Mouse (Mus musculus) brown adipose tissue, adult 24 weeks (tissue): Measurements from ENCODE around the gene Lekr1. TPM values are rescaled to one million over a fixed set of nuclear protein-coding genes. Genes with fewer than 3 reads are reported as not detected.

Source experiments
- H3K27ac ChIP-seq: fragments of 200-500 bp; replicated peaks from 2 replicates; pipeline ENCODE4 v1.5.1; 2012; ENCODE audit warnings: low read depth, mild to moderate bottlenecking, low read length
- H3K4me1 ChIP-seq: fragments of 200-500 bp; 2 replicates; pipeline ENCODE4 v1.6.1; 2012; ENCODE audit warnings: low read length, mixed read lengths; ENCODE audit not compliant: control insufficient read depth, insufficient read depth, insufficient read length
- H3K4me3 ChIP-seq: fragments of 200-500 bp; 2 replicates; pipeline ENCODE4 v1.5.1; 2012; ENCODE audit warnings: low read depth, mild to moderate bottlenecking, low read length, moderate library complexity; ENCODE audit not compliant: insufficient read depth
- polyA plus RNA-seq: library from polyadenylated mRNA; stranded (reverse); fragments of >200 nt; gene quantifications from 2 replicates; pipeline ENCODE4 v1.2.4, GENCODE M21; 2012; ENCODE audit not compliant: missing spikeins, insufficient read depth, insufficient read length

Gene Lekr1
- polyA plus RNA-seq, 1 experiment, result 7.6 TPM

DNA sequence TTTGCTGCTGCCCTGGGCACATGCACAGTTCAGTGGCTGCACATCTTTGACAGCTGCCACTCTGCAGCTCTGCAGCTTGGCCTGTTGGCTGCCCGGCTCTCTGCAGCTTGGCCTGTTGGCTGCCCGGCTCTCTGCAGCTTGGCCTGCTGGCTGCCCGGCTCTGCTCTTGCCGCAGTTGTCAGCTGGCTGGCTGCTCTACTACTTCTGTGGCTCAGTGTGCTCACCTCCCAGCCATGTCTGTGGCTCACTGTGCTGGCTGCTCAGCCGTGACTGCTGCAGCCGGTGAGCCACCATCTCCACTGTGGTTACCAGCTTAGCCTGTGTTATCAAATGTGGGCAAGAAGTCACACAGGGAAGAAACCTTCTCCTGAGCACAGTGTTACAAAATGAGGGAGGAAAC, 4.2 kb downstream of the Lekr1 start:
- Histone ChIP-seq H3K27ac (peak overlapping the region; percentile 10; the same call in 1 of the 2 replicates), H3K4me3 (no peak overlapping the region)

GRCm38 (mm10) chr3:65673725-65674124, 7.7 kb downstream of the Lekr1 start:
- H3K4me1 ChIP-seq, result no peaks in the 10 kb centered on the region
- H3K4me3 ChIP-seq, result no peak overlapping the region
- peak overlapping the region; percentile 67 for H3K27ac ChIP-seq

More for the DNA sequence above, 4.2 kb downstream of the Lekr1 start:
- H3K4me1 ChIP-seq, result no peaks in the 10 kb centered on the region

- H3K27ac ChIP-seq, result no peak overlapping the region
- no peak overlapping the region for H3K4me3 ChIP-seq
- no peaks in the 10 kb centered on the region for H3K4me1 ChIP-seq
Observed at GRCm38 (mm10) chr3:65680612-65681011, 14.6 kb downstream of the Lekr1 start.

GRCm38 (mm10) chr3:65689705-65690104, 23.7 kb downstream of the Lekr1 start:
- H3K4me1 ChIP-seq, result no peaks in the 10 kb centered on the region
- H3K4me3 ChIP-seq, result no peak overlapping the region
- H3K27ac ChIP-seq, result no peak overlapping the region

GRCm38 (mm10) chr3:65690850-65691249, 24.8 kb downstream of the Lekr1 start:
- Histone ChIP-seq H3K27ac (no peak overlapping the region), H3K4me1 (no peaks in the 10 kb centered on the region), H3K4me3 (no peak overlapping the region)

- no peak overlapping the region for H3K4me3 ChIP-seq
Observed at GRCm38 (mm10) chr3:65699704-65700103, 33.7 kb downstream of the Lekr1 start.

GRCm38 (mm10) chr3:65714372-65714771, 48.3 kb downstream of the Lekr1 start:
- peaks cover 2% of the 10 kb centered on the region; the same call in 1 of the 2 replicates for H3K4me1 ChIP-seq
- no peak overlapping the region for H3K27ac ChIP-seq
- no peak overlapping the region for H3K4me3 ChIP-seq

More at GRCm38 (mm10) chr3:65699704-65700103, 33.7 kb downstream of the Lekr1 start:
- H3K4me1 ChIP-seq, result no peaks in the 10 kb centered on the region
- no peak overlapping the region for H3K27ac ChIP-seq

DNA sequence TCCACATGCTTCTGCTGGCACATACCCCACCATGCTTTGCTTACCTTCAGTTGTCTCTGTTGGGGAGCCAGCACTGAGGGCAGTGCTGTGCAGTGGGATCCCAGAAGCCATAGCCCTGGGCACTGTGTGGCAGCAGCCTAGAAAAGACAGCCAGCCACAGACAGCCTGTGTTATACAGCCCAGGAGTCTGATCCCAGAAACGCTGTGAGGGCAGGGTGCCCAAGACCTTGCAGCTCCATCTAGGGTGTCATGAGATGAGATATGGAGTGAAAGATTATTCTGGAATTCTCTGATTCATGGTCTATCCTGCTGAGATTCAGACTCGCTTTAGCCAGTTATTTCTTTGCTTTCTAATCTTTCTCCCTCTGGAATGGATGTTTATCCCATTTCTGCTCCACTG, 51.4 kb downstream of the Lekr1 start:
- Histone ChIP-seq H3K4me3 (no peak overlapping the region), H3K4me1 (peaks cover 2% of the 10 kb centered on the region; the same call in 1 of the 2 replicates), H3K27ac (no peak overlapping the region)

- H3K27ac ChIP-seq, result no peak overlapping the region
- no peak overlapping the region for H3K4me3 ChIP-seq
- no peaks in the 10 kb centered on the region for H3K4me1 ChIP-seq
Observed at GRCm38 (mm10) chr3:65722897-65723296, 56.9 kb downstream of the Lekr1 start.

DNA sequence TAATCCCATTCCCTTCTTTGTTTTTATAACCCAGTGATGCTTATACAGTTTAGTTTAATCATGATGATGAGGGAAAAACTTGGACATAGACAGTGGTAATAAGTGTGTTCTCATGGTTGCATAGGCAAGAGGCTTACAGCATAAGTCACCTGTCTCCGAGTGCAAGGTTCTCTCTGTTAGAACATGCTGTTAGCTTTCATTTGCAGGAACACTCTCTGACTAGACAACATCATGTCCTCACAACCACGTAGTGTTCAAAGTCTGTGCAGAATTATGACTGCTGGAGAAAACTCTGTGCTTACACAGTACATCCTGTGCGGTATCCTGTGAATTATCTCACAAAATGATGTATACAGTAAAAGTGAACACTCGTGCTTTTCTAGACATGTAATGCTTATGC, 57.6 kb downstream of the Lekr1 start:
- no peak overlapping the region for H3K27ac ChIP-seq
- no peaks in the 10 kb centered on the region for H3K4me1 ChIP-seq

DNA sequence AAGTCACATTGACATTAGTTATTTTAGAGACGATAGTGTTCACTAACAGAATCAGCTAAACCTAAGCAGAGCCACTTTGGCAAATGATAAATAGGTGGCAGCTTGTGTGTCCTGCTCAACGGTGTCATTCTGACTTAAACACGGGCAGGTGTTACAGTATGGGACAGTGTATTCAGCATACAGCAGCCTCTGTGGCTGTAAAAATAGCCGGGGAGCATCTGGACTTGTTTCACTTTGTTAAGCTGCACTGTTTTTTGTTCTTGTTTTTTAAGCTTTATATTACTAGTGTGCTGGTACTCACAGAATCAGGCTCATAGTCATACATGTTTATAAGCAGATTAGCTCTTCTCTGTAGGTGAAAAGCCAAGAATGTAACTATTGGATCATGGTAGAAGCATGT, 71.8 kb downstream of the Lekr1 start:
- Histone ChIP-seq H3K27ac (no peak overlapping the region), H3K4me1 (peaks cover 3% of the 10 kb centered on the region; the same call in 1 of the 2 replicates), H3K4me3 (no peak overlapping the region)

More for the DNA sequence above, 57.6 kb downstream of the Lekr1 start:
- H3K4me3 ChIP-seq, result no peak overlapping the region

- no peaks in the 10 kb centered on the region for H3K4me1 ChIP-seq
- H3K27ac ChIP-seq, result no peak overlapping the region
- H3K4me3 ChIP-seq, result no peak overlapping the region
Observed at GRCm38 (mm10) chr3:65744936-65745335, 78.9 kb downstream of the Lekr1 start.

- no peak overlapping the region for H3K4me3 ChIP-seq
- no peak overlapping the region for H3K27ac ChIP-seq
- no peaks in the 10 kb centered on the region for H3K4me1 ChIP-seq
Observed at GRCm38 (mm10) chr3:65764511-65765508, 98.8 kb downstream of the Lekr1 start.

DNA sequence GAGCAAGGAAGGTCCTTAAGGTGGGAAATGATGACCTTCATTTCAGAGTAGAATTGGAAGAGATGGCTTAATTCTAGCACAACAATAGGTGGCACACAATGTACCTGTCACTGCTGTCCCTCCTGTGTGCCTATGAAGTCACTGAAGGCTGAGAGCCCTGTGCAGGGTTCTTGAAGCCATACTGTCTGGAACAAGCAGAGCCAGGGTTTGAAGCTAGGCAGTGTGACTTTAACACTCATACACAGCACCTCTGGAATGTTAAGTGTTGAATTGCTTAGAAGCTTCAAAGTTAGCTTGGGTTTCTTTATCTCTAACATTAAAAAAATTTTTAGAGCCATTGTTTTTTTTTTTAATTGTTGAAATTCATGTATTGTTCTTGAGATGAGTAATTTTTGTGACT, 100.4 kb downstream of the Lekr1 start:
- H3K4me1 ChIP-seq, result no peaks in the 10 kb centered on the region
- no peak overlapping the region for H3K27ac ChIP-seq
- H3K4me3 ChIP-seq, result no peak overlapping the region

GRCm38 (mm10) chr3:65767202-65767862, 101.3 kb downstream of the Lekr1 start:
- Histone ChIP-seq H3K4me1 (no peaks in the 10 kb centered on the region), H3K4me3 (no peak overlapping the region), H3K27ac (no peak overlapping the region)
